Mouse (Mus musculus): ENCODE measurements at regions not wholly inside any gene's neighbourhood (a gene's known extent, or its start where the extent isn't known, plus 50 kb on each side); places are given as distances from the start of the nearest gene placed in this dataset.

- no peaks in the 10 kb centered on the region for H3K27me3 ChIP-seq (replicated peaks; ENCODE audit: control insufficient read depth, insufficient read depth, low read length)
- H3K27ac ChIP-seq (ENCODE audit: low read length) = no peak overlapping the region
- H3K4me1 ChIP-seq (replicated peaks; ENCODE audit: control insufficient read depth, insufficient read depth, low read length) = no peaks in the 10 kb centered on the region
- H3K36me3 ChIP-seq (ENCODE audit: control insufficient read depth, insufficient read depth) = no peaks in the 10 kb centered on the region
- no peak overlapping the region for H3K4me3 ChIP-seq (replicated peaks; ENCODE audit: low read length)
- no peak overlapping the region for H3K9ac ChIP-seq (replicated peaks; ENCODE audit: low read depth, low read length)
- H3K4me2 ChIP-seq (ENCODE audit: low read length) = no peak overlapping the region
- WGBS = 66% methylated on average over 5 of the region's 5 CpGs
- no peaks in the 10 kb centered on the region for H3K9me3 ChIP-seq (ENCODE audit: control insufficient read depth, low read length)
- ATAC-seq = no peak
Measured at GRCm38 (mm10) chr3:61241380-61241779, 120.1 kb upstream of the Rap2b start.

DNA sequence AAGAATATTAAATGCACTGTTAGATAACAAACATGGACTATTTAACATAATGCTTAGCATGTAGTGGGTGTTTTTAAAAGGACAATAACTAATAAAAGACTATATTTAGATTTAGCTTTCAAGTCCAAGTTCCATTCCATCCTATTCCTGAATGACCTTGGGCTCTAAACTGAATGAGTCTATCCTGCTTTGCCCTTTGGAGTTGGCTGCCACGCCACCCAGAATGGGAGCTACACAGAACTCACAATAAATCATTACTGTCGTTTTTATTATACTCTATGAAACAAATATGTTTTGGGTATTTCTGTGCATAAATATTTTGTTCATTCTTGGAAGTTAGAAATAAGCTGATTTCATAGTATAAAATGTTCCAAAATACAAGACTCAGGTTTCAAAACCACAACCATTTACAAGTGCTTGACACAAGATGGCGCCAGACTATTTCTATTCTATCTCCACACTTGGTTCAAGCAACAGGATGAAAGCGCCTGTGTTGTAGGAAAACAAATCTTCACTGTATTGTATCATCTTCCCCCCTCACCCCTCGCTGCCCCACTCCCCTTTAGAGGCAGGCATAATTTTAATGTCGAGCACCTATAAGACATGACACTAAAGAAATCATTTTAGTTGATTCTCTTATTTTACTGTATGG is 117.4 kb upstream of the Rap2b start:
- no peaks in the 10 kb centered on the region for H3K36me3 ChIP-seq (ENCODE audit: control insufficient read depth, insufficient read depth)
- H3K9ac ChIP-seq (replicated peaks; ENCODE audit: low read depth, low read length) = no peak overlapping the region
- no peak overlapping the region for H3K4me2 ChIP-seq (ENCODE audit: low read length)
- H3K27me3 ChIP-seq (replicated peaks; ENCODE audit: control insufficient read depth, insufficient read depth, low read length) = no peaks in the 10 kb centered on the region
- no peaks in the 10 kb centered on the region for H3K4me1 ChIP-seq (replicated peaks; ENCODE audit: control insufficient read depth, insufficient read depth, low read length)
- no peak overlapping the region for H3K4me3 ChIP-seq (replicated peaks; ENCODE audit: low read length)
- ATAC-seq = peak; percentile 72
- 18% methylated on average over 6 of the region's 6 CpGs for WGBS
- no peaks in the 10 kb centered on the region for H3K9me3 ChIP-seq (ENCODE audit: control insufficient read depth, low read length)
- no peak overlapping the region for H3K27ac ChIP-seq (ENCODE audit: low read length)

- H3K27ac ChIP-seq (ENCODE audit: low read length) = no peak overlapping the region
- H3K9ac ChIP-seq (replicated peaks; ENCODE audit: low read depth, low read length) = no peak overlapping the region
- H3K9me3 ChIP-seq (ENCODE audit: control insufficient read depth, low read length) = no peaks in the 10 kb centered on the region
- WGBS = 73% methylated on average over 4 of the region's 4 CpGs
- no peak for ATAC-seq
- H3K4me3 ChIP-seq (replicated peaks; ENCODE audit: low read length) = no peak overlapping the region
- no peak overlapping the region for H3K4me2 ChIP-seq (ENCODE audit: low read length)
- no peaks in the 10 kb centered on the region for H3K27me3 ChIP-seq (replicated peaks; ENCODE audit: control insufficient read depth, insufficient read depth, low read length)
- no peaks in the 10 kb centered on the region for H3K36me3 ChIP-seq (ENCODE audit: control insufficient read depth, insufficient read depth)
- H3K4me1 ChIP-seq (replicated peaks; ENCODE audit: control insufficient read depth, insufficient read depth, low read length) = no peaks in the 10 kb centered on the region
Measured at GRCm38 (mm10) chr3:61246429-61246828, 115.0 kb upstream of the Rap2b start.

DNA sequence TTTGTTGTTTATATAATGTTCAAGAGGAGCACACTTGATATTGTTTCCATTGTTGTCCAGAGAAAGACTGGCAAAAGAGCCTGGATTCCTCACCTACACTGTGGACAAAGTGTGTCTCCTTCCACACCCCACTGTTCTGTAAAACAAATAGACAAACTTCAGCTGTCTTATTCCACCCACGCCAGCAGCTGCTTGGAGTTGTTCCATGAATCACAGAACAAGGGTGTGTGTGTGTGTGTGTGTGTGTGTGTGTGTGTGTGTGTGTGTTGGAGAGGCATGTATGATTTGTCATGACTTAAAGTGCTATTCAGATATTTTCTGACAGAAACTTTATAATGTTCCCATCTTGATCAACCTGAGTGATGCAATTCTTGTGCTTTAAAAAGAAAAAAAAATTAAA is 114.1 kb upstream of the Rap2b start:
- Histone ChIP-seq H3K36me3 (ENCODE audit: control insufficient read depth, insufficient read depth) (no peaks in the 10 kb centered on the region), H3K4me1 (replicated peaks; ENCODE audit: control insufficient read depth, insufficient read depth, low read length) (no peaks in the 10 kb centered on the region), H3K9ac (replicated peaks; ENCODE audit: low read depth, low read length) (no peak overlapping the region), H3K27me3 (replicated peaks; ENCODE audit: control insufficient read depth, insufficient read depth, low read length) (no peaks in the 10 kb centered on the region), H3K4me2 (ENCODE audit: low read length) (no peak overlapping the region), H3K9me3 (ENCODE audit: control insufficient read depth, low read length) (no peaks in the 10 kb centered on the region), H3K27ac (ENCODE audit: low read length) (no peak overlapping the region), H3K4me3 (replicated peaks; ENCODE audit: low read length) (no peak overlapping the region)
- WGBS = 61% methylated on average over 1 of the region's 1 CpGs
- no peak for ATAC-seq

DNA sequence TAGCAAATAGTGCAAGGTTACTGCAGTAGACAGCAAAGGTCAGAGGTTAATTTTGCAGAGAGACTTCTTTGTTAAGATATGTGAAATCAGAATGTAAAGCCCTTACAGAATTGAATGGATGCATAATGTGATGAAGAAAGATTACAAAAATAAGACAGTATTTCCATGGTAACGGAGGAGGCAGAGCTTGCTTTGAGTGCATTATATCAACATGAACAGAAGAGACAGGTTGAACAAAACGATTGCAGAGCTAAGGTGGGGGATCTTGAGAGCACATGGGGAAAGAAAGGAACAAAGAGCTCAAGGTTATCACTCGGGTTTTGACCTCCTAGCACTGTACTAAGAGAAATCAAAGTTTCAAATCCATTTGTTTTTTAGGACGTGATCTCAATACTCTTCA is 106.2 kb upstream of the Rap2b start:
- H3K4me1 ChIP-seq (replicated peaks; ENCODE audit: control insufficient read depth, insufficient read depth, low read length) = no peaks in the 10 kb centered on the region
- H3K4me3 ChIP-seq (replicated peaks; ENCODE audit: low read length) = no peak overlapping the region
- no peaks in the 10 kb centered on the region for H3K9me3 ChIP-seq (ENCODE audit: control insufficient read depth, low read length)
- no peaks in the 10 kb centered on the region for H3K36me3 ChIP-seq (ENCODE audit: control insufficient read depth, insufficient read depth)
- no peak overlapping the region for H3K9ac ChIP-seq (replicated peaks; ENCODE audit: low read depth, low read length)
- ATAC-seq = peak; percentile 90
- H3K27me3 ChIP-seq (replicated peaks; ENCODE audit: control insufficient read depth, insufficient read depth, low read length) = no peaks in the 10 kb centered on the region
- no peak overlapping the region for H3K4me2 ChIP-seq (ENCODE audit: low read length)
- H3K27ac ChIP-seq (ENCODE audit: low read length) = no peak overlapping the region
- whole genome bisulfite sequencing = 55% methylated on average over 4 of the region's 4 CpGs

DNA sequence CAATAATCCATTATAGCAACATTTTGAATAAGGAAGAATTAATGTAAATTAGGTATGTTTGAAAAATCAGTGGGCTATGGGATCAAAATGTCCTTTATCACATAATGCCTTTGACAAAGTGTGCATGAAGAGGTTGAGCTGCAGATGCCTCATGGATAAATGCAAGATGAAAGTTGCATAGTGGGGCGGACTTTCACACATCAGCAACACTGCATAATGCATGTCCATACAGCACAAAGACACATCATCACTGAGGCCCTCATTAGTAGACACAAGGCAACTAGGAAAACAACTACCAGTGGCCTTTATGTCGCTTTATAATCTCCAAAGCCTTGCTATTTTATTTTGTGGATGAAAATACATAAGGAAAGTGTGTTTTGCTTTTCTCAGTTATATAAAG is 105.8 kb upstream of the Rap2b start:
- no peaks in the 10 kb centered on the region for H3K9me3 ChIP-seq (ENCODE audit: control insufficient read depth, low read length)
- ATAC-seq = peak; percentile 77
- 75% methylated on average over 2 of the region's 2 CpGs for WGBS
- H3K27me3 ChIP-seq (replicated peaks; ENCODE audit: control insufficient read depth, insufficient read depth, low read length) = no peaks in the 10 kb centered on the region
- H3K4me3 ChIP-seq (replicated peaks; ENCODE audit: low read length) = no peak overlapping the region
- no peaks in the 10 kb centered on the region for H3K36me3 ChIP-seq (ENCODE audit: control insufficient read depth, insufficient read depth)
- H3K4me1 ChIP-seq (replicated peaks; ENCODE audit: control insufficient read depth, insufficient read depth, low read length) = no peaks in the 10 kb centered on the region
- H3K27ac ChIP-seq (ENCODE audit: low read length) = no peak overlapping the region
- no peak overlapping the region for H3K9ac ChIP-seq (replicated peaks; ENCODE audit: low read depth, low read length)
- H3K4me2 ChIP-seq (ENCODE audit: low read length) = no peak overlapping the region

GRCm38 (mm10) chr3:61268453-61269335 is 92.7 kb upstream of the Rap2b start:
- Histone ChIP-seq H3K9ac (replicated peaks; ENCODE audit: low read depth, low read length) (no peak overlapping the region), H3K27me3 (replicated peaks; ENCODE audit: control insufficient read depth, insufficient read depth, low read length) (no peaks in the 10 kb centered on the region), H3K4me1 (replicated peaks; ENCODE audit: control insufficient read depth, insufficient read depth, low read length) (no peaks in the 10 kb centered on the region), H3K9me3 (ENCODE audit: control insufficient read depth, low read length) (no peaks in the 10 kb centered on the region), H3K27ac (ENCODE audit: low read length) (no peak overlapping the region), H3K4me2 (ENCODE audit: low read length) (no peak overlapping the region), H3K36me3 (ENCODE audit: control insufficient read depth, insufficient read depth) (no peaks in the 10 kb centered on the region), H3K4me3 (replicated peaks; ENCODE audit: low read length) (no peak overlapping the region)
- ATAC-seq = peak; percentile 64
- WGBS = 68% methylated on average over 5 of the region's 5 CpGs

- ATAC-seq = peak; percentile 61
- H3K4me2 ChIP-seq (ENCODE audit: low read length) = peak overlapping the region; percentile 30; the same call in 1 of the 2 replicates
Measured at GRCm38 (mm10) chr3:61285924-61286520, 75.4 kb upstream of the Rap2b start.

DNA sequence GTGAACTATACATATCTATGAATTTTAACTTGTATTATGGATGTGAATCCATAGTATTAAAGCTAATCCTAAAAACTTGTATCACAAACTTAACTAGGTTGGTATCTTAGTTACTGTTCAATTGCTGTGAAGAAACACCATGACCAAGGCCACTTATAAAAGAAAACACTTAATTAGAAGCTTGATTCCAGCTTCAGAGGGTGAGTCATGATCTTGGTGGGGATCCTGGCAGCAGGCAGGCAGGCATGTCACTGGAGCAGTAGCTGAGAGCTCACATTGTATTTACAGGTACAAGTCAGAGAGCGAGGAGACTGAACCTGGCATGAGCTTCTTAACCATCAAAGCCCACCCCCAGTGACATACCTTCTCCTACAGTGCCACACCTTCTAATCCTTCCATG is 73.2 kb upstream of the Rap2b start:
- no peak for ATAC-seq
- H3K4me1 ChIP-seq (replicated peaks; ENCODE audit: control insufficient read depth, insufficient read depth, low read length) = 0 out of 2 replicates have a peak, but pooled peaks cover 4% of the 10 kb centered on the region
- H3K36me3 ChIP-seq (ENCODE audit: control insufficient read depth, insufficient read depth) = no peaks in the 10 kb centered on the region
- H3K4me2 ChIP-seq (ENCODE audit: low read length) = no peak overlapping the region
- no peaks in the 10 kb centered on the region for H3K9me3 ChIP-seq (ENCODE audit: control insufficient read depth, low read length)
- 50% methylated on average over 1 of the region's 1 CpGs for WGBS
- H3K9ac ChIP-seq (replicated peaks; ENCODE audit: low read depth, low read length) = no peak overlapping the region
- H3K27me3 ChIP-seq (replicated peaks; ENCODE audit: control insufficient read depth, insufficient read depth, low read length) = no peaks in the 10 kb centered on the region
- H3K27ac ChIP-seq (ENCODE audit: low read length) = no peak overlapping the region
- no peak overlapping the region for H3K4me3 ChIP-seq (replicated peaks; ENCODE audit: low read length)

More at GRCm38 (mm10) chr3:61285924-61286520, 75.4 kb upstream of the Rap2b start:
- Histone ChIP-seq H3K36me3 (ENCODE audit: control insufficient read depth, insufficient read depth) (no peaks in the 10 kb centered on the region), H3K27me3 (replicated peaks; ENCODE audit: control insufficient read depth, insufficient read depth, low read length) (no peaks in the 10 kb centered on the region), H3K9ac (replicated peaks; ENCODE audit: low read depth, low read length) (no peak overlapping the region), H3K9me3 (ENCODE audit: control insufficient read depth, low read length) (no peaks in the 10 kb centered on the region), H3K4me1 (replicated peaks; ENCODE audit: control insufficient read depth, insufficient read depth, low read length) (0 out of 2 replicates have a peak, but pooled peaks cover 4% of the 10 kb centered on the region), H3K4me3 (replicated peaks; ENCODE audit: low read length) (no peak overlapping the region), H3K27ac (ENCODE audit: low read length) (peak overlapping the region; percentile 16; the same call in 1 of the 2 replicates)
- 31% methylated on average over 10 of the region's 10 CpGs for WGBS
